Mouse (Mus musculus): Measurements from ENCODE around the gene Sh3gl1. TPM values are rescaled to one million over a fixed set of nuclear protein-coding genes. Genes with fewer than 3 reads are reported as not detected.

Gene Sh3gl1
- polyA plus RNA-seq, 1 experiment from 2014 or later = 70.5 TPM

GRCm38 (mm10) chr17:56038583-56039261 lies 2.3 kb upstream of the Sh3gl1 start:
- H3K4me1 ChIP-seq (ENCODE audit: control insufficient read depth in 2 of 2, insufficient read depth in 2 of 2, low read length in 2 of 2) = peaks cover 7 to 25% of the 10 kb centered on the region in 2 experiments
- H3K4me2 ChIP-seq (ENCODE audit: low read length) = no peak overlapping the region
- no peaks in the 10 kb centered on the region for H3K9me3 ChIP-seq (ENCODE audit: control insufficient read depth, low read length)
- H3K9ac ChIP-seq (ENCODE audit: low read length) = no peak overlapping the region
- peaks cover 16% of the 10 kb centered on the region for H3K36me3 ChIP-seq (ENCODE audit: control insufficient read depth, insufficient read depth, low read length)
- ATAC-seq (ENCODE audit: insufficient number of reproducible peaks, insufficient read depth, low FRiP score, low read depth) = no peak
- H3K27ac ChIP-seq (replicated peaks in 1 of 2; ENCODE audit: control insufficient read depth in 1 of 2, insufficient read depth in 1 of 2, low read depth in 2 of 2, low read length in 2 of 2) = no peak overlapping the region
- WGBS = 82% methylated on average over 8 of the region's 8 CpGs
- H3K27me3 ChIP-seq (ENCODE audit: control insufficient read depth, insufficient read depth, low read length) = no peaks in the 10 kb centered on the region
- H3K4me3 ChIP-seq (ENCODE audit: control insufficient read depth in 1 of 2, insufficient read depth in 1 of 2, low read depth in 1 of 2, low read length in 2 of 2) = no peak overlapping the region

- no peak for ATAC-seq (ENCODE audit: insufficient number of reproducible peaks, insufficient read depth, low FRiP score, low read depth)
- H3K4me2 ChIP-seq (ENCODE audit: low read length) = peak overlapping the region; percentile 61
- peaks cover 22% of the 10 kb centered on the region for H3K36me3 ChIP-seq (ENCODE audit: control insufficient read depth, insufficient read depth, low read length)
- no peaks in the 10 kb centered on the region for H3K27me3 ChIP-seq (ENCODE audit: control insufficient read depth, insufficient read depth, low read length)
- H3K4me3 ChIP-seq (ENCODE audit: control insufficient read depth in 1 of 2, insufficient read depth in 1 of 2, low read depth in 1 of 2, low read length in 2 of 2) = peak overlapping the region; percentile 25 to 93
- 34% methylated on average over 13 of the region's 13 CpGs for WGBS
- no peak overlapping the region; a peak in 1 of 4 replicates for H3K27ac ChIP-seq (replicated peaks in 1 of 2; ENCODE audit: control insufficient read depth in 1 of 2, insufficient read depth in 1 of 2, low read depth in 2 of 2, low read length in 2 of 2)
- H3K9me3 ChIP-seq (ENCODE audit: control insufficient read depth, low read length) = no peaks in the 10 kb centered on the region
- peaks cover 7 to 24% of the 10 kb centered on the region in 2 experiments for H3K4me1 ChIP-seq (ENCODE audit: control insufficient read depth in 2 of 2, insufficient read depth in 2 of 2, low read length in 2 of 2)
- H3K9ac ChIP-seq (ENCODE audit: low read length) = peak overlapping the region; percentile 69
These were observed 459 bp upstream of the Sh3gl1 start for GRCm38 (mm10) chr17:56036901-56037287.

- WGBS = 74% methylated on average over 4 of the region's 4 CpGs
- peaks cover 24% of the 10 kb centered on the region for H3K36me3 ChIP-seq (ENCODE audit: control insufficient read depth, insufficient read depth, low read length)
- H3K27ac ChIP-seq (replicated peaks in 1 of 2; ENCODE audit: control insufficient read depth in 1 of 2, insufficient read depth in 1 of 2, low read depth in 2 of 2, low read length in 2 of 2) = no peak overlapping the region
- peak overlapping the region; percentile 65 for H3K4me2 ChIP-seq (ENCODE audit: low read length)
- peak overlapping the region; percentile 96 for H3K9ac ChIP-seq (ENCODE audit: low read length)
- no peaks in the 10 kb centered on the region for H3K27me3 ChIP-seq (ENCODE audit: control insufficient read depth, insufficient read depth, low read length)
- H3K4me3 ChIP-seq (ENCODE audit: control insufficient read depth in 1 of 2, insufficient read depth in 1 of 2, low read depth in 1 of 2, low read length in 2 of 2) = peak overlapping the region; percentile 22 to 93
- no peaks in the 10 kb centered on the region for H3K9me3 ChIP-seq (ENCODE audit: control insufficient read depth, low read length)
- ATAC-seq (ENCODE audit: insufficient number of reproducible peaks, insufficient read depth, low FRiP score, low read depth) = no peak
- peaks cover 3 to 16% of the 10 kb centered on the region in 2 experiments; a peak in 3 of 4 replicates for H3K4me1 ChIP-seq (ENCODE audit: control insufficient read depth in 2 of 2, insufficient read depth in 2 of 2, low read length in 2 of 2)
These were observed 1.2 kb downstream of the Sh3gl1 start for GRCm38 (mm10) chr17:56035216-56035615.

- H3K4me1 ChIP-seq (ENCODE audit: control insufficient read depth in 2 of 2, insufficient read depth in 2 of 2, low read length in 2 of 2) = peaks cover 3 to 16% of the 10 kb centered on the region in 2 experiments; a peak in 3 of 4 replicates
- H3K9me3 ChIP-seq (ENCODE audit: control insufficient read depth, low read length) = no peaks in the 10 kb centered on the region
- no peak overlapping the region for H3K27ac ChIP-seq (replicated peaks in 1 of 2; ENCODE audit: control insufficient read depth in 1 of 2, insufficient read depth in 1 of 2, low read depth in 2 of 2, low read length in 2 of 2)
- H3K27me3 ChIP-seq (ENCODE audit: control insufficient read depth, insufficient read depth, low read length) = no peaks in the 10 kb centered on the region
- peak overlapping the region; percentile 65 for H3K4me2 ChIP-seq (ENCODE audit: low read length)
- no peak overlapping the region; the same call in 1 of the 2 replicates for H3K9ac ChIP-seq (ENCODE audit: low read length)
- WGBS = 82% methylated on average over 6 of the region's 6 CpGs
- no peak for ATAC-seq (ENCODE audit: insufficient number of reproducible peaks, insufficient read depth, low FRiP score, low read depth)
- H3K4me3 ChIP-seq (ENCODE audit: control insufficient read depth in 1 of 2, insufficient read depth in 1 of 2, low read depth in 1 of 2, low read length in 2 of 2) = no peak overlapping the region
- H3K36me3 ChIP-seq (ENCODE audit: control insufficient read depth, insufficient read depth, low read length) = peaks cover 25% of the 10 kb centered on the region
These were observed 1.7 kb downstream of the Sh3gl1 start for GRCm38 (mm10) chr17:56034726-56035100.

GRCm38 (mm10) chr17:56034040-56034725 lies 2.3 kb downstream of the Sh3gl1 start:
- WGBS = 81% methylated on average over 7 of the region's 7 CpGs
- no peak for ATAC-seq (ENCODE audit: insufficient number of reproducible peaks, insufficient read depth, low FRiP score, low read depth)
- peaks cover 3 to 16% of the 10 kb centered on the region in 2 experiments; a peak in 3 of 4 replicates for H3K4me1 ChIP-seq (ENCODE audit: control insufficient read depth in 2 of 2, insufficient read depth in 2 of 2, low read length in 2 of 2)

GRCm38 (mm10) chr17:56032831-56033230 lies 3.6 kb downstream of the Sh3gl1 start:
- Histone ChIP-seq H3K4me1 (ENCODE audit: control insufficient read depth in 2 of 2, insufficient read depth in 2 of 2, low read length in 2 of 2) (peaks cover 5 to 16% of the 10 kb centered on the region in 2 experiments; a peak in 3 of 4 replicates), H3K4me2 (ENCODE audit: low read length) (no peak overlapping the region), H3K36me3 (ENCODE audit: control insufficient read depth, insufficient read depth, low read length) (peaks cover 40% of the 10 kb centered on the region), H3K27me3 (ENCODE audit: control insufficient read depth, insufficient read depth, low read length) (no peaks in the 10 kb centered on the region), H3K27ac (replicated peaks in 1 of 2; ENCODE audit: control insufficient read depth in 1 of 2, insufficient read depth in 1 of 2, low read depth in 2 of 2, low read length in 2 of 2) (no peak overlapping the region), H3K4me3 (ENCODE audit: control insufficient read depth in 1 of 2, insufficient read depth in 1 of 2, low read depth in 1 of 2, low read length in 2 of 2) (no peak overlapping the region), H3K9ac (ENCODE audit: low read length) (no peak overlapping the region), H3K9me3 (ENCODE audit: control insufficient read depth, low read length) (no peaks in the 10 kb centered on the region)
- no peak for ATAC-seq (ENCODE audit: insufficient number of reproducible peaks, insufficient read depth, low FRiP score, low read depth)
- WGBS = 74% methylated on average over 7 of the region's 7 CpGs

More at GRCm38 (mm10) chr17:56034040-56034725, 2.3 kb downstream of the Sh3gl1 start:
- Histone ChIP-seq H3K36me3 (ENCODE audit: control insufficient read depth, insufficient read depth, low read length) (peaks cover 30% of the 10 kb centered on the region), H3K27me3 (ENCODE audit: control insufficient read depth, insufficient read depth, low read length) (no peaks in the 10 kb centered on the region), H3K9ac (ENCODE audit: low read length) (peak overlapping the region; percentile 16; the same call in 1 of the 2 replicates), H3K9me3 (ENCODE audit: control insufficient read depth, low read length) (no peaks in the 10 kb centered on the region), H3K4me3 (ENCODE audit: control insufficient read depth in 1 of 2, insufficient read depth in 1 of 2, low read depth in 1 of 2, low read length in 2 of 2) (no peak overlapping the region), H3K4me2 (ENCODE audit: low read length) (no peak overlapping the region), H3K27ac (replicated peaks in 1 of 2; ENCODE audit: control insufficient read depth in 1 of 2, insufficient read depth in 1 of 2, low read depth in 2 of 2, low read length in 2 of 2) (no peak overlapping the region)

GRCm38 (mm10) chr17:56032127-56032733 lies 4.2 kb downstream of the Sh3gl1 start:
- Histone ChIP-seq H3K36me3 (ENCODE audit: control insufficient read depth, insufficient read depth, low read length) (peaks cover 44% of the 10 kb centered on the region), H3K4me1 (ENCODE audit: control insufficient read depth in 2 of 2, insufficient read depth in 2 of 2, low read length in 2 of 2) (peaks cover 10 to 16% of the 10 kb centered on the region in 2 experiments; a peak in 3 of 4 replicates), H3K4me2 (ENCODE audit: low read length) (no peak overlapping the region), H3K27ac (replicated peaks in 1 of 2; ENCODE audit: control insufficient read depth in 1 of 2, insufficient read depth in 1 of 2, low read depth in 2 of 2, low read length in 2 of 2) (no peak overlapping the region), H3K9ac (ENCODE audit: low read length) (no peak overlapping the region), H3K9me3 (ENCODE audit: control insufficient read depth, low read length) (no peaks in the 10 kb centered on the region), H3K27me3 (ENCODE audit: control insufficient read depth, insufficient read depth, low read length) (no peaks in the 10 kb centered on the region), H3K4me3 (ENCODE audit: control insufficient read depth in 1 of 2, insufficient read depth in 1 of 2, low read depth in 1 of 2, low read length in 2 of 2) (no peak overlapping the region)
- no peak for ATAC-seq (ENCODE audit: insufficient number of reproducible peaks, insufficient read depth, low FRiP score, low read depth)
- WGBS = 69% methylated on average over 6 of the region's 6 CpGs
